Mouse (Mus musculus): ENCODE results near the gene Hrh1.

GRCm38 (mm10) chr6:114432591-114432990 lies 34.9 kb downstream of the Hrh1 start:
- TF ChIP-seq CTCF (IDR thresholded peaks at IDR 0.05; ENCODE audit: low read depth) (no peak), EP300 (optimal IDR thresholded peaks at IDR 0.05) (no peak)

Data from stomach, postnatal 0 days (tissue).